Mouse (Mus musculus) 3134 (cell line): ENCODE measurements at regions not wholly inside any gene's neighbourhood (a gene's known extent, or its start where the extent isn't known, plus 50 kb on each side); places are given as distances from the start of the nearest gene placed in this dataset.

Source experiments
- DNase-seq: peaks from one replicate; pipeline ENCODE4 v3.0.0-alpha.2; 2011; ENCODE audit warnings: low spot score; ENCODE audit not compliant: insufficient read length; ENCODE audit errors: extremely low read depth

DNA sequence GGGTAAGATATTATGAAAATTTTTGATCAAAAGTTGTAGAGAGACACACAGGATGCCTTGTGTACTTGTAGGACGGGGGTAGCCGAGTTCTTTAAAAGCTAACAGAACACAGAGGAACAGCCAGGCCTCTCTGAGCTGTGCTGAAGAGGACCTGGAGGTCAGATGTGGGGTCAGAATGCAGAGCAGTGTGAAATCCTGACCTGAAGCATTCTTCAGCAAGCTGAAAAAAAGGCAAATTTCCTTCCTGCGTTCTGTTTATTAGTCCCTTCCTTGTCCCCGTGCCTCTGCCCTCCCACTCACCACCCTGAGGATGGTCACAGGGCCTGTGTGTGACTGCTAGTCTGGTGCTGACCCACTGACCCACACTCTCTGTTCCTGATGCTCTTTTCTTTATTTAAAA is 1197.9 kb upstream of the A1bg start:
- no peak for DNase-seq

DNA sequence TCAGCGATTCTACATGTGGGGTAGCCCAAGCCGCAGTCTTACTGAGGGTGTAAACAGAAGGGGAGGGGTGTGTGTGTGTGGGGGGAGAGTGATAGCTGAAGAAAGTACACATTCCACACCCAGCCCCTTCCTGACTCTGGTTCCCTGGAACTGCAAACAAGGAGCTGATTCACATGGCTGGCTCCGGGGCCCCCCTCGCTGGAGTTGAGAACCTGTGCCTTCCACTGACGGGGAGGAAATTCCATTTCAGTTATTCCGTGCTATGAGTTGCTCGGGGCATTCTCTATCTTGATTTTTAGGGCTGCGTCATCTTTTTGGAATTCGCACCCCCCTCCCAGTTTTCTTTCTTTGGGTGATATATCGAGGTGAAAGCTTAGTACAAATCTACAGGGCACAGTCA is 1196.2 kb upstream of the A1bg start:
- peak; percentile 71 for DNase-seq

DNA sequence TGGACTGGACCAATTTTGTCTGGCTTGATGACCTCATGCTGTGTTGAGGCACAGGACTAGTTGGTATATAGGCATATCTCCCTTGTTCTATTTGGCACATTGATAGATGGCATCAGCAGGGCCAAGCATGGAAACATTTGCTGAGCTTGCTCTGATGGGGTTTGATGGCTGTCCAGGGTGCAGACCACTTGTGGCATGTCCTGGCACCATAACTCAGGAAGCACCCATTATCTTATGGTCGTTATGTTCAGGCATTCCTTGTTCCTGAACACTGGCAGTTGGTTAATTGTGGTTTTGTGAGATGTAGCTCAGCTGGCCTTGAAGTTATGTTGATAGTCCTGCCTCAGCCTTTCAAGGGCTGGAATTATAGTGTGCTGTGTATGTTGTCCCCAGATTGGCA is 1193.4 kb upstream of the A1bg start:
- DNase-seq, result no peak

DNA sequence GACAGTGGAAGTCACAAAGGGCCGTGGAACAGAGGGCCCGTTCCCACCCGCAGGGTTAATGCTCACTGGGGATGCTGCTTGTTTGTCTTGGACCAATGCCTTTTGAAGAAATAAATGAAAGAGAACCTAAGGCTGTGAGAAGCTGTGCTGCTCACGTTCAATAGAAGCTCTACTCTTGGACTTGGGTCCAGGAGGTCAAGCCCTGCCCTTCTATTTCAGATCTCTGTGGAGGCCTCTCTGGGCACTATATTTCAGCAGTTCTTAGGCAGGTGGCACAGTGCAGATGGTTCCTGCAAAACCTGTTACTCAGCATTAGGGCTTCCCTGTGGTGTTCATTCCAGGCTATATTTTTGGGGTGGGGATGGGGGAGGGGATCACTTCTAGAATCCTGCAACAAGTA is 1192.0 kb upstream of the A1bg start:
- DNase-seq, result no peak

DNA sequence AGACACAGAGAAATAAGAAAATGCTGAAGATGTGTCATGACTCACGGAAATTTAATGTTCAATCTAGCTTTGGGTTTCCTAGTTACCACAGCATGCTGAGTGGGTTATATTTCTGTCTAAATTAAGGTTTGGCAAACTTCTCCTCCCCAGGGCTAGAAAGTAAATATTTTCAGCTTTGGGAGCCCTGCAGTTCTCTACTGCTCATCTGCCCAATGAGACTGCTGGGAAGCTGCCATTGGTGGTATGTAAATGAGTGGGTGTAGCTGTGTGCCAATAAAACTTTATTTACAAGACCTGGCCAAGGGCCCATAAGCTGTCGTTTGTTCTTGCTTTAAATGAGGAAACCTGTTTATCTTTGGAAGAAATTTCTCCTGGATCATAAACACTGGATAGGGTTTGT is 1189.3 kb upstream of the A1bg start:
- DNase-seq, result no peak

DNA sequence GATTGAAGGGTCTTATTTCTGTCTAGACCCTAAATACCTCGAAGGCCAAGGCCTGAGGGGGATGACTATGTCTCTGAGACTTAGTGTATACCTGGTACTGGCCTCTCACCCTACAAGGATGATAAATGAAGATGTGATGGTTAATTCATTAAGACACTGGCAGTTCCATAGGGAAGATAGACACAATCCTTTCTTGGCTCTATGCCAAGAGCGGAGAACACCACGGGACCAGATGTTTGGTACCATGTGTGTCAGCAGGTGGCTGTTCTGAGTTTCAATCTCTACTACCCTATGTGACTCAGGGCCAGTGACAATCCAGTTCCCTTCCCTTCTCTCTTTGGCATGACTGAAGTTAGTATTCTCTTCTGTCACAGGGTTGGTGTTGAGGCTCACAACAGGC is 1185.2 kb upstream of the A1bg start:
- no peak for DNase-seq

DNA sequence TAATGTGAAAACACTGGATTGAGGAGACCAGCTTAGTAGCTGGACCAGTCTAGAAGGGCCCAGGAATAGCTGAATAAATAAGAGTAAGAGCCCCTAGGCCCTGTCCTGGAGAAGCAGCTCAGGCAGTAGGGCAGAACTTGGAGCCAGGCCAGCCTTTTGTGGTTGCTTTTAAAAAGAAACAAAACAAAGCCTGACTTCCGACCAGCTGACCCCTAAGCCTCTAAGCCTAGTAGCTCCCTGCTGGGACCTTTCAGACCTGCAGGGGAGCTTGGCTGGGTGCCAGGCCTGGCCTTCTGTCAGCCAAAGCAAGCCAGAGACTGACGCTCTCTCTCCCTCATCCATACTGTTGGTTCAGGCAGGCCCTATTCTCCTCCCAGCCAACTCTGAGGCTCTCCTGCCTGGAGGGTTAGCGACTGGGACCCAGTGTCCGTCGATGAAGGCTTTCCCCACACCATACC is 1183.7 kb upstream of the A1bg start:
- DNase-seq, result peak; percentile 76

DNA sequence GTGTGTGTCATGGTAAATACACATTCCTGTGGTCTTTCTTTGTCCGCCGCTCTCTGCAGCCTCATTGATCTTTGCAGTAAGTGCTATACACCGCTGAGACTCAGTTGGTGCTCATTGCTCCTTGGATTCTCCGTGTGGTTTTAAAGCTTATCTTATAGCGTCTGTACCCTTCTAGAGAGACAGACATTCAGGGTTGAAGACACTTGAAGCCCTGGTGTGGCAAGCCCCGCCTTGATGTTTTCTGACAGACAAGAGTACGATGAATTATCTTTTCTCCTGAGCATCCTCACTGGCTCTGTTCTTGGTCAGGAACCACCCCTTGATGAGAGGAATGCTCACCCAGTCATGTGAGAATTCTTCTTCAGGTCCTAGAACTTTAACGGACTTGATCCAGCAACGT is 1182.7 kb upstream of the A1bg start:
- DNase-seq, result no peak

DNA sequence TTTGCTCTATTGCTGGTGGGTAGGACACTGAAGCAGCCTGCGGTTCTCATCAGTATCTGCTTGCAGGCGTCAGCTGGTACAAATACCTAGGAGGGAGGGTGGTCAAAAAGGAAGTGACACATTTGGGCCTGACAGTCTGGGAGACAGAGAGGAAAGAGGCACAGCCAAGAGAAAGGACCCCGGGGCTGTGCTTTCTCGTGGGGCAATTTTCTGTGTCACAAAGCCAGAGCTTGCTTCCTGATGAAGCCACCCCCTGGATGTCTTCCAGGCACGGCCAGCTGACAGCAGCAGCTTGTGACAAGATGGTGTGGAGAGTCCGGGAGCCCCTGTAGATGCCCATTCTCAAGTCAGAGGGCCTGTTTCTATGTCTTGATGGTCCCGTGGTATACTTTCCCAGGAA is 1181.8 kb upstream of the A1bg start:
- peak; percentile 33 for DNase-seq

DNA sequence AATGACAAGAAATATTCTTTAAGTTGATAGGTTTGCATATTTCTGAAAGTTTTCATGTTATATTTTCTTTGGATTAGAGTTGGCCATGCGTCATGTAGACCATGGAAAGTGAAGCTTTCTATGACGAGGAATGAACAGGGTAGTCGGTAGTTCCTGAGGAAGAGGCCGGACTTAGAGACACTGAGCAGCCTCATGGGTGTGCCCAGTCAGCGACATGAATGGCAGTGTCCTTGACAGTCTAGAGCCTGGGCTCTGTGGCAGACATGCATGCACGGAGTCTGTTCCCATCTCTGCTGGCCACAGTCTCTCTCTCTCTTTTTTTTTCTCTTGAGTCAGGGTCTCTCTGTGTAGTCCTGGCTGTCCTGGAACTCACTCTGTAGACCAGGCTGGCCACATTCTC is 1176.9 kb upstream of the A1bg start:
- no peak for DNase-seq

DNA sequence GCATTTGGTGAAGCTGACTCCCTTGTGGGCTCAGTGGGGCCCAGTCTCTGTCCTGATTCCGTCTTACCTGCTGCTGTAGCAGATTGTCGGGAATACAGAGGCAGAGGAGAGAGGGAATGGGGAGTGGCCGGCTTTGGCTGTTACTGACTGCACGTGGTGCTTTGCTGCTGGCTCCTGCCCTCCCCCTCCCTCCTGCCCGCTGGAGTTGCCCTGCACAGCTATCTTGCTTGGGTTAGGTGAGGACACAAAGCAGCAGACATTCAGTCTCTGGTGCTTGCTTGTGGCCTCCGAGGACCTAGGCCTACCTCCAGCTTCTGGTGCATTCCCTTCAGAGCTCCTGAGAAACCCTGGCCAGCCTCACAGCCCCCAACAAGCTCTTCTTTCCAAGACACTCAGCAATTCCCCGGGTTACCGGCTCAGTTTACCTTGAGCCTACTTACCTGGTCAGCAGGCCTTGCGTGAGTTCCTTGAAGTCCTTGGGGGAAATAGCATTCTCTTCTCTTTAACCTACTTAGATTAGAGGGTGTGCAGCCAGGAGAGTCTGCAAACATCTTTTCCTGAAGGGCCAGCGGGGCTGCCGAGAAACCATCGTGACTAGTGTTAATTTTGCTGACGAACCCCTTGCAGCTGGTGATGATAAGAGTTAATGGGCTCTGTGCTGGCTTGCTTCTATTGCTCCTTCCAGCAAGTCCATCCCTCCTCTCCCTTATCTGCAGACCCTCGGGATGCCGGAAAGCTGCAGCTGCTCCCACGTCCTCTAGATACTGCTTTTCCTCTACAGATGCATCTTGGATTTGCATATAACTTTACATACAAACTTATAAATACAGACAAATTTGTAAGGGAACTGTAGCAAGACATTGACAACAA is 1176.2 kb upstream of the A1bg start:
- DNase-seq, result no peak

DNA sequence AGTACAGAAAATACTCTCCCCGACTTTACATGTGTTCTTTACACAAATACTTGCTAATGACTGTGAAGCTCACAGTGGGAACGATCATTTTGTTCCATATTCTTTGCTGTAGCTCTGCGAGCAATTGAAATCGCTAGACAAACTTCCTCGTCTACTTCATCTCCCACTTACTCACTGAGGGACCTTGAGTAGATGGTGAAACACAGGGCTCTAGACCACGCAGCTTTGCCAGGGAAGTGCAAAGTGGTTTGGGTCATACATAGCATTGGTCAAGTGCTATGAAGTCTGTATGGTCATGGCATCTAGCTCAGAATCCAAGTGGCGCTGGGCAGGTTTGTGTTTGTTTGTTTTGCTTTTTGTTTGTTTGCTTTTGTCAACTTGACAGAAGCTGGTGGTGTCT is 1174.0 kb upstream of the A1bg start:
- no peak for DNase-seq

DNA sequence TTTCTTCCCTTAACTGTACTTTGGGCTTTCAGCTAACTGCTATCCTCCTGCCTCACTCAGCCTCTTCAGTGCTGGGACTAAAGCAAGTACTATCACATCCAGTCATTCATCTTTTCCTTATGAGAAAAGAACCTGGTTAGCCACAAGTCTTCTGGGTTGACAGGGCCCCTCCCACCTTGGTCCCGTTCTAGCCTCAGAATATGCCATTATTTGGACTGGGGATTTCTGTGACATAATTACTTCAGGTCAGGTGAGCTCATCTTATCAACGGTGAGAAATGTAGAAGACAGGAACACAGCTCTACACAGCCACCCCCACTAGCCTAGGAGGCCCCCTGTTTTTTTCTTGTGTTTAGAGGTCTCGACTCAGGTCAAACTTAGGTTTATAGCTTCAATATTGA is 1172.4 kb upstream of the A1bg start:
- no peak for DNase-seq

DNA sequence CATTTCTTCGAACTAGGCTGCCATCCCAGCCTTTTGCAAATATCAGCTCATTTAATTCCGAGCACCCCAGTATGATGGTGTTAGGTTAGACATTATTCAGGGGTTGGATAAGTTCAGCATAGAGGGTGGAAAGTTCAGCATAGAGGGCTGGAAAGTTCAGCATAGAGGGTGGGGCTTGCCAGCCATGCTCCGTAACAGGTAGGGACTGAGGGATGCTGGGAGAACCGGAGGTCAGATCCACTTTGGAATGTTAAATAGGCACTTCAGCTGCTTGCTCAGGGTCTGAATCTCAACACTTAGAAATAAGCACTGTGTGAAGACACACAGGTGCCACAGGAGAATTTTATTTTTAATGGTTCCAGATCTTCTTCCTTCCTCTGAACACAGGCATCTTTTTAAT is 1170.9 kb upstream of the A1bg start:
- DNase-seq, result no peak

DNA sequence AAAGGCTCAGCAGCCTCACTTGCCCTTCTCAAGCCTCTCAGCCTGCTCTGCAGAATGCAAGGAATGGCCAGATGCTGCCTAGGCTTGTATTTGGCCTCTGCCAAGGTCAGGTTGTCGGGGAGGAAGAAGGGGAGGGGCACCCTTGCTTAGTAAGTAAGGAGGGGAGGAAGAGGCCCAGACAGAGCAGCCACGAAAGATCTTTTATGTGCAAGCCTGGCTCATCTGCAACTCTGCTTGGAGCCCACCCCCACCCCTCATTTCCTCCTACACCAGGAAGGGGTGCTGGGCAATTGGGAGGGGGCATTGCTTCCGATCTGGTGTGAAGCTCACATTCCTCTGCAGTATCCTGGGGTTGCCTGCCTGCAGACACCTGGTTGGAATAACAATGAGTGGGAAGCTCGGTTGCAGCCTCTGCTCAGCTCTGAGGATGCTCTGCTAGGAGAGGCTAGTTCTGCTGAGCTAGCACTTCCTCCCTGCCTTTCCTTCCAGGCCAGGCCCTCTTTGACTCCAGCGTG is 1169.9 kb upstream of the A1bg start:
- no peak for DNase-seq

DNA sequence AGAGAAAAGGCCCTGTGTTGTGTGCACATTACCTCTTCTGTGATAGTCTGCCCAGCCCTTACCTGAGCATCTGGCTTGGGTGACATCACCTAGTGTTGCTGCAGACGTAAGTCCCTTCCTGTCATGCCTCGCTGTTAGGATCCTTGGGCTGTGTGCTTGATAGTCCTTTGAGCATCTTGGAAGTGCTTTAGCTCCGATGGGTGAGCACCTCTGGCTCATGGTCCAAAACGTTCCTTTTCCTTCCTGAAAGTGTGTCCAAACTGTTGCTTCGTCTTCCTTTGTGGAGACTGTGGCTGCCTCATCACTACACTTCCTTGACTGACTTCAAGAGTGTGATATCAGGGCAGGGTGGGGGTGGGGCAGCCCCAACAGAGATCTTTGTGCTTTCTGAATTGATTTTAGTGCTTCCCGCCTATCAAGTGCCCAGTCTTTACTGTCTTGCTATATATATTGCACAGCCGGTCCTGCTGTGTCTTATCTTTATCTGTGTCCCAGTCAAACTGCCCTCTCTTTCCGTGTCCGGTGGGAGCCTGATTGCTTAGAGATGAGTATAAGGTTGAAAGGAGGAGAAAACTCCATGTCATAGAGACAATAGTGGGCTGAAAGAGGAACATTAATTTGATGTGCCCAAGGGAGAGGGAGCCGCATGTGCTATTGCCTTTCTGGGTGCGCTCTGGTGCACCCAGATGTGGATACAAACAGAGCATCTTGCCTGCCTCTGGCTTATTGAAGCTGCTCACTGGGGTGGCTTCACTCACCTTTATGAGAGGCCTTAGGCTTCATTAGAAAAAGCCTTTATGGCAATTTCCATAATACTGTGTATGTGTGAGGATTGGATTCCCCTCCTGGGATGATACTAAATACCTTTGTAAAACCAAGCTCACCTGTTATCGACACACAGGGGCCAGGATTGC is 1169.2 kb upstream of the A1bg start:
- DNase-seq, result no peak

DNA sequence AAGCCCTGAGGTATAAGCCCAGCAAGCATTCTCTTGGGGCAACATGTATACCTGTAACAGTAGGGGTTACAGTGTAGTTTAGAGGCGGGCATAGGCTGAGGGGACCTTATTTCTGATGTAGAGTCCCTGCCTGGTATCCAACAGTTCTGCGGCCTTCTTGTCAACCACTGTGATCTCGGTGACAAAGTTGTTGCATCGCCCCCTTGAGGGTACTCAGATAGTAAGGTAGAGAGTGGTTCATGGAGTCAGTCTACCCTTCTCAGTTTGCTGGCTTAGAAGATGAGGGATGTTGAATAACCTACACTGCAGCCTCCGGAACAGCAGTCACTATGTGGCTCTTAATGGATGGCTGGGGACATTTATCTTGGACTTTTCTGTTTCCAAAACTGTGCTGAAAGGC is 1168.3 kb upstream of the A1bg start:
- DNase-seq, result no peak

DNA sequence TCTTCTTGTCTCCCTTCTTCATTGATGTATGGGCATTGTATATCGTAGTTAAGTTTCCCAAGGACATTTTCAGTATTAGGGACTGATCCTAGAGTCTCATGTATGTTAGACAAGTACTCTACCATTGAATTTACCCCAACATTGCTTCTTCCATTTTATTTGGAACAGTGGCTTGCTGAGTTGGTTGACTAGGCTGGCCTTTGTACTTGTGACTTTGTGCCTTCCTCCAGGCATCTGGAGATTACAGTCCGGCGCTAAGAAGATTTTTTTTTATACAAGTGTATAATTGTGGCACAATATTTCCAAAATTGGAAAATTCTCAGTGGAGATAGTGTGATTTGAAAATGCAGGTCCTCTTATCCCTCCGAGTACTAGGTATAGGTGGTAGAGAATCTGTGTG is 1165.5 kb upstream of the A1bg start:
- no peak for DNase-seq

DNA sequence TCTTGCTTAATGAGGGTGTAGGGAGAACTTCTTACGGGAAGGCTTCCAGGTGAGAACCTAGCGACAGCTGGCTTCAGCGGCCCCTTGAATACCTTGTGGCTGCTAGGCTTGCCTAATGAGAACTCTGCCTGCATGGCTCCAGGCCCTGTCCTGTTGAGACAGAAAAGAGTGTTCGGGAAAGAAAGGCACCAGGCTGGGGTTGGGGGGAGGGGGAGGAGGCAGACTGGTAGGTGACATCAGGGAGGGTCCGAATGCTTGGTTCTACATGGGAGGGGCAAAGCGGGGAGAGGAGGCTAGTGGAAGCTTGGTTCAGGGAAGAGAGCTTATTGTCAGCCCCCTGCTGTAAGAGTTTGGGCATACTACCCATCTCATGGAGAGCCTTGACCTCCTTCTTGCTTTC is 1164.9 kb upstream of the A1bg start:
- no peak for DNase-seq

DNA sequence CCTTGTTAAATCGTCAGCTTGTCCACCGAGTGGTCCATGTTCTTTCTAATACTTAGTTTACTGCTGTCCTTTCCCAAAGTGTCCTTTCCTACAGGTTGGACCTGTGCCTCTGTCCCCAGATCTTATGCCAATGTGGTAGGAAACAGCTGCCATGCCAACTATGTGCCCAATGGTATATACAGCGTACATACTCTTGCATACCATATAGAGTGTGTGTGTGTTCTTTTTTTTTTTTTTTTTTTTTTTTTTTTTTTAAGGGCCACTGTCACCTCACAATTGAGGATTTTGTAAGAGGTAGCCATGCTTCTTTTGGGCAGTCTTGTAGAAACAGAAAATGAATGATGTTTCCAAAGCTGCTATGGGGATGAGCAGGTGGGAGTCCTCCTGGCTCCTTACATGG is 1163.2 kb upstream of the A1bg start:
- no peak for DNase-seq

DNA sequence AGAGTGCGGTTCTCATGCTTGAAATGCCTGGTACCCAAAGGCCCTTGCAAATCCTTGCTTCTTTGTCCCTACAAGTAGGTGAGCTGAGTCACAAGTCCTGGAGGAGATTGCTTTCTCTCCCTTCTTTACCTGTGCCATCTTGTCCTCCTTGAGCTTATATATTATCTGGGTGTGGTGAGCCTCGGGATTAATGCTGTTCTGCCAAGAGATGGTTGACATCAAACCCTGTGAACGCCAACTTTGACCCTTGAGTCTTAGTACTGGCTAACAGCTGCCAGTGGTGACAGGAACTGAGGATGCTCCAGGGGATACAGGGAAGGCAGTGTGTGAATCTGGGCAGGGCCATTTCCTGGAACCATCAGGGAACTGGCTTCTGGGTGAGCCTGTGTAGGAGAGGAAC is 1160.5 kb upstream of the A1bg start:
- no peak for DNase-seq

DNA sequence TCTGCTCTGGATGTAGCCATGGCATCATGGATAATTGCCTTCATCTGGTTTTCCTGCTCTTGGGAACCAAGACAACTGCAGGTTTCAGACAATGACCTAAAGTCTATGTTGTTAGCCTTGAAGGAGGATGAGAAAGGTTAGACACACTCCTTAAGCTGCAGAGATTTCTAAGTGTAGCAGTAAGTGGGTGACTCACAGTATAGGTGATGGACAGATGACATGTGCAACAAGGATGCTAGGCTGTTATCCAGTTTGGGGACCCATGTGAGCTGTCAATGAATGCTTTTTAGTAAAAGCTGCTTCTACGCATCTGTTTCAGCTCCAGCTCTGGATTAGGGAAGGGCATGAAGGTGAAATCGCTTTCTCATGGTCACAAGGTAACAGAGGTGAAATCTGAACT is 1159.7 kb upstream of the A1bg start:
- no peak for DNase-seq
